Mouse (Mus musculus): ENCODE data around the gene Tifa. TPM values are rescaled to one million over a fixed set of nuclear protein-coding genes. Genes with fewer than 3 reads are reported as not detected.

Gene Tifa
- total RNA-seq, 1 experiment from 2014 or later: 33.5 TPM

DNA sequence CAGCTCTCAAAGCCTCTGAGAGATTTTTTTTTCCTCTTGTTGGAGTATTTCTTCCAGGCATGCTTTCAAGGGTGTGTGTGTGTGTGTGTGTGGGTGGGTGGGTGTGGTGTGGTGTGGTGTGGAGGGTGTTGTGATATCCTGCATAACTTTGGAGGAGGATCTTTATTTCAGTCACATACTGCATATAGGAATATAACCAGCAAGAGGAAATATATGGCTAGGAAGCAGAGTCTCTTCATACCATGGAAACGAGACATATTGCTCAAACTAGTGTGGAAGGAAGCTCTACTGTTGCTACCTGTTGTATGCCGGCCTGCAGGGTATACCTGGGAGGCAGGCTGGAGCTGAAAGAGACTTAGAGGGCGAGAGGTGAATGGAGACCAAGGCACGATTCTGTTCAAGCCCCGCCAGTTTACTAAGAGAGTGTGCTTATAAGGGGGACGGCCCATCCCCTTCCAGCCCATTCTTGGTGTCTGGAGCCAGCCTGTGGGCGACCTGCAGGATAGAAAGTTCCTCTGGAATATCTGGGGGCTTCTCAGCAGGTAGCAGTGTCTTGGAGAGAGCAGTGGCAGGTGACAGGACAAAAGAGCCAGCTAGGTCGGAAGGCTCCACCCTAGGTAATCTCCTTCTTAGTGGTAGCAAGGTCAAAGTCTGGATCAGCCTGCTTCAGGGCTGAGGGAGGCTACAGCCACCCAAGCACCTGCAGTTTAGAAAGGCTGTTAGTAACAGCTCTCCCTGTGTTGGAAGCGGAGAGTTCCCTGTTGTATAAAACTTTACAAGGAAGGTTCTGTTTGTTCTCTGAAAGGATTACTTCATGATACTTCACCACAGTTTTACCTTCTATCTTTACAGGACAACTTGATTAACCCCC lies 61.4 kb downstream of the Tifa start:
- no peak for ATAC-seq (ENCODE audit: extremely low read depth, insufficient number of reproducible peaks, low FRiP score, poor library complexity, severe bottlenecking)

DNA sequence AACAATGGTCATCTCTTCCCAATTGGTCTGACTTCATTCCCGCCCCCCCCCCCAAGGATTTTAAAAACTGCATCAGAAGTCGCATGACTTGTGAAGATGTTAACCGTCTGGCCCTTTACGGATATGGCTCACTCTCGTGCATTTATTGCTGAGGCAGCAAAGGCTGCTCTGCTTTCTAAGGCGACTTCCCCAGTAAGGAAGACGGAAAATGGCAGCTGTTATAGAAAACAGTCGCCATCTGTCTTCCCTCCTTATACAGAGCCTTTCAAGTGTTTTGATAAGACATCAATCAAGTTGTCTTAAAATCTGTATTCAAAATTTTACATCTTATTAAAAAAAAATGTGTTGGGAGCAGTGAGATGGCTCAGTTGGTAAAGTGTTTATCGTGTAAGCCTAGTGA lies 63.1 kb downstream of the Tifa start:
- ATAC-seq (ENCODE audit: extremely low read depth, insufficient number of reproducible peaks, low FRiP score, poor library complexity, severe bottlenecking): no peak

DNA sequence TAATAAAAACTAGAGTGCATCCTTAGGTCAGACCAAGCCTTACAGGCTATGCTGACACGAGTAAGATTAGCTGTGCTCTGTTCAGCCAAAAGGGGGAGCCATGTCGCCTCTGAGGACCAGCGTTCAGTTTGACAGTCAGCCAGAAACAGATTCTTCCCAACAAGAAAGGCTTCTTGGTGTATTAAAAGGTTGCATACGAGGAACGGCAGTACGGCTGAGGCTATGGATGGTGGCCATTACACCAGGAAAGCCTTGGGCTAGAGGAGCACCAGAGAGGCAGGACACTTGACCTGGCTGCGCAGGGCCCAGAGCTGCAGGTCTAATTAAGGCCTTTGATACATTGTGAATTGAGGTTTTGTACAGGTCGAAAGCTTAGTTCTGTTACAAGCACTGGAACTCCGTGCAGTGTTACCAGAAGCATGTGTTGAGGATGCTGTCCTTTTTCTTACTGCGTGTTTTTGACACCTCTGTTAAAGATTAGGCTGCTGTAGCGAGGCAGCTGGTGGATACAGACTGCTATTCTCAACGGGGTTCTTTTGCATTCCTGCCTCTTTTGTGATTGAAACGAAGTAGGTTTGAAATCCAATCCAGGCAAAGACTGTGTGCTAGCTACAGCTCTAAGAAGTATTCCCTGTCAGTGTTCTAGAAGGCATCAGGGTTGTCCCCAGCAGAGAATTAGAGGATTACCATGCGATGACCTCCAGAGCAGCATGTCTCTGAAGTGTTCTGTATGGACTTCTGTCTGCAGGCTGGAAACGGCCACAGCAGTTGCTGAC lies 64.0 kb downstream of the Tifa start:
- peak; percentile 82; the same call in 1 of the 2 replicates for ATAC-seq (ENCODE audit: extremely low read depth, insufficient number of reproducible peaks, low FRiP score, poor library complexity, severe bottlenecking)

DNA sequence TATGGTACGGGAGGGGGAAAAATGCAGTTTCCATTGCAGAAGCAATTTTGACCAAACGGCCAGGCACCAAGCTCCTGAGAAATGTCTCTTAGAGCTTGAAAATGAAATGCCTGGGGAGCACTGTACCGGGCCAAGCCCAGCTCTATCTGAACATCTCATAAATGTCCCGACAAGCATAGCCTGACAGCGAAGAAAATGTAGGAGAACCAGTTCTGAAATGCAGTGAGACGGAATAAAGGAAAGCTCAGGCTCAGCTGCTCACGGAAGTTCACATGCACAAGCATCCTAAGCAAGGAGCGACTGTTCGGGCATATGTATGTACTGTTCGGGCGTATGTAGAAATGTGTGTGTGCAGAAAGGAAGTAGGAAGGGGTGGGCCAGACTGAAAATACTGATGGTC lies 71.7 kb downstream of the Tifa start:
- ATAC-seq (ENCODE audit: extremely low read depth, insufficient number of reproducible peaks, low FRiP score, poor library complexity, severe bottlenecking): no peak

DNA sequence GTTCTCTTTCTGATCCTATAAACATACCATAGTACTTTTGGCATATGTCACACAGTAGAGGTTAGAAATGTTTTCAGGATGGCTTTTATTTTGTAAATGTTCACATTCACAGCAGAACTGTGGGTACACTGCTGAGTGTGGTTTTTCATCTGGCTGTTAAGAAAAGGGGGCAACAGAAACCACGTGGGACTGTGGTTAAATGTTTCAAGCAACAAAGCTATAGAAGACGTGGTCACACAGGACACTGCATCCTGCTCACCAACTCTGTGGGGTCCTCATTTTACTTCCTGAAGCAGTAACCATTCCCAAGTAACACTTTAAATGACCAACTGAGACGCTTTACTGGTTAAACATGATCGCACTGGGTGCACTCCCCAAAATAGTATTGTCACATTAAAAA lies 72.9 kb downstream of the Tifa start:
- no peak for ATAC-seq (ENCODE audit: extremely low read depth, insufficient number of reproducible peaks, low FRiP score, poor library complexity, severe bottlenecking)

DNA sequence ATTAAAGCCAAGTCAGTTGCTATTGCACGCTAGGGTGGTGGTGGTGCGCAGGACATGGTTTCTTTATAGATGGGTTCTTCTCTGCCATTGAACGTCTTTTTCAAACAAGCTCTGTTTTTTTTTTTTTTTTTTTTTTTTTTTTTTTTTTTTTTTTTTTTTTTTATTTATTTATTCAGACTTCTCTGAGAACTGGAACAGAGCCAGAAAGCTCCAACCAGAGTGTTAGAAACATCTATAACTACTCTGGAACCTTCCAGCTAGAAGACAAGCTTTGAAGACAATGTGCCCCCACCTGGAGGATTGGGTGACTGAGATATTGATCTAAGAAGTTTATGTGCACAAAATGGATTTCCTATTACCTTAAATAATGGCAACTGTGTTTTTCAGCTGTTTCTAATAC lies 74.0 kb downstream of the Tifa start:
- no peak for ATAC-seq (ENCODE audit: extremely low read depth, insufficient number of reproducible peaks, low FRiP score, poor library complexity, severe bottlenecking)

DNA sequence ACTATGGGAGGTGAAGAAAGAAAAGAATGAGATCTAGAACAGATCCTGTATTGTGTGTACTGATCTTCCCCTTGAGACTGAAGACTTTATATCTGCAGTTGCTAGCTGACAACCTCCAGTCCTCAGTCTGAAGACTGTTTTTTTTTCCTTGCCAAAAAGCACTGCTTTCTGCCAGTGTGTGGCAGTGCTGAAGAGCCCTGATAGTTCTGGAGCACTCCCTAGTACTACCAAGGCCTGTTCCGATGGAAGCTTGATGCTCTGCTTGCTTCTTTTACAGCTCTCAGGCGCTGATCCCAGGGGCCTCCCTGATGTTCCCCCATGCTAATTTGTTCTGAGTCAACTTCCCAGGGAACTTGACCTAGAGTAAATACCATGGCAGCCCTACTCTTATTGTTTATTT lies 74.6 kb downstream of the Tifa start:
- no peak for ATAC-seq (ENCODE audit: extremely low read depth, insufficient number of reproducible peaks, low FRiP score, poor library complexity, severe bottlenecking)

DNA sequence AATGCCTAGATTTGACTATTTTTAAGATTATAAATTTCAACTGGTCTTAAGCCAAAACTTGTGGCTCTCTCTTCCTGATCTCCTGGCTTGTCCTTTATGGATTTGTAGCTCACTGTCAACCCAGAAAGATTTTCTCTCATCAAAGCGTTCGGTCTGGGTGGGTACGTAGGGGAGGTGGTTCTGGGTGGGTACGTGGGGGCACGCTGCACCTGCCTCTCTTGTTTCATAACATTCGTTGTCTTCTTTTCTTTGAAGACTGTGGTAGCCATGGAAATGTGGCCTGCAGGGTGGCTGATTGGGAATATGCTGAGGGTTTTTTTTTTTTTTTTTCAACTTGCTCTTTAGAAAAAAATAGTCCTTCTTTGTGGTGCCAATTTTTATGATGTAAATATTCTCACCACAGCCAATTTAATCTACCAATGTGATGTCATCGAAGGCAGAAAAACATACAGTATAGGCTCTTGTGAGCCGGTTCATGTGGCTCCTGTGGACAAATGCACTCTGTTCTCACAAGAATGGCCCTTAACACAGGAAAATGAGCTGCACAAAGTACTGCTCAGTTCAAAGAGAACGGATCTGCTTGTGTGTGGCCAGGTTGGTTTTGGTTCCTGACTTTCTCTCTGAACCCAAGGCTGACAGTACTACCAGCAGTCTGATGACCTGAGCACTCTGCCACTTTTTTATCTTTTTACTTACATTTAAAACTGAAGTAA lies 78.6 kb downstream of the Tifa start:
- peak; percentile 39; the same call in 1 of the 2 replicates for ATAC-seq (ENCODE audit: extremely low read depth, insufficient number of reproducible peaks, low FRiP score, poor library complexity, severe bottlenecking)

DNA sequence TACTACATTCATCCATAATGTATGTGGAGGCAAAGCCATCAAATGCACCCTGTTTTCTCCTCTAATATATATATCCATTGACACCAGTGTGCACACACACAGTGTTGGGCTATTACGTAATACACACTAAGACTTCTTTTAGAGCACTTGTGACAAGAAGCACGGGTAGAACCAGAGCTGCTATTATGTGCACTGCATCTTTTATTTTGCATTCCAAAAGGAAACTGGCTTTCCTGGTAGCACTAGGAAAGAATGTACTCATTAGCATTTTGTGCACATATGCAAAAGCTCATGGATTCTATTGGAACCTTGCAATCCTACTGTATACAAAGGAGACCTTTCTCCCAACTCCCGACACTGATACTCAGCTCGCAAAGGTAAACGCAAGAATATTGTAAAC lies 79.3 kb downstream of the Tifa start:
- ATAC-seq (ENCODE audit: extremely low read depth, insufficient number of reproducible peaks, low FRiP score, poor library complexity, severe bottlenecking): no peak

DNA sequence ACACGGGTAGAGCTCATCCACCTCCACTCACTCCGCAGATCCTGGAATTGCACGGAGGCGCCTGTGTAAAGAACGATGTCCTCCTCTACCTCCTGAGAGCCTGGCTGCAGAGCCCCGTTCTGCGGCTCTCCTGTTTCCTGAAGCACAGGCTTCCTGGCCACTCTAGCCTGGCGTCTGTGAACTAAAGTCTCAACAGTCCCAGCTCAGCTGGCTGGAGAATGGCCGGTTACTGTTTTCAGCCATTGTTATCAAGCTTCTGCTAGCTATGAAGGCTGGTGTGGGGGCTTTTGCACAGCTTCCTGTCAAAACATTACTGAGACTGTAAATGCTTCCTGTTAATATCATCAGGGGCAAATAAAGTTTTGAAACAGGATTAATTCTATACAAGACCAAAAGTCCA lies 82.0 kb downstream of the Tifa start:
- ATAC-seq (ENCODE audit: extremely low read depth, insufficient number of reproducible peaks, low FRiP score, poor library complexity, severe bottlenecking): no peak

DNA sequence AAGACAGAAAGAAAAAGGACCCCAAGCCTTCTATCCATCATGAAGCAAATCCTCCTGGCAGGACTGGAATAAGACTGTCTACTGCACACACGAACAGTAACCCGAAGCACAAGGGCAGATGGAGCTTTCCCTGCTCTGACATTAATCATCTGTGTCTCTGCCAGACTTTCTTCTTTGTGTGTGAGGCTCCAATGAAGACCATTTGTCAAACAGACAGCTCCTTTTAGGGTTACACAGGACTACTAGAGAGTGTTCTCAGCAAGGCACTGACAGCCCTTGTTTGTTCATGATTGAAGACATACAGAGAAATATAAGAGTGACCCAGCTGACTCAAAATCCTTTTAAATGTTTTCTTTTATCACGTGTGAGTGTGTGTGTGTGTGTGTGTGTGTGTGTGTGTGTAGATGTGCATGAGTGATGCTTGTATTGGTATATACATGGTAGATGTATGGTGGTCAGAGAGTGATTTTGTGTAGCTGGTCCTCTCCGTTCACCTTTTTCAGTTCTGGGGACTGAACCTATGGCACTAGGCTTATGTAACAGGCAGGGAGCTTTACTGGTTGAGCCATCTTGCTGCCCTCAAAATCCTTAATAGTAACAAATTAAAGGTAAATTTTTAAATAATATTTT lies 84.8 kb downstream of the Tifa start:
- no peak for ATAC-seq (ENCODE audit: extremely low read depth, insufficient number of reproducible peaks, low FRiP score, poor library complexity, severe bottlenecking)

DNA sequence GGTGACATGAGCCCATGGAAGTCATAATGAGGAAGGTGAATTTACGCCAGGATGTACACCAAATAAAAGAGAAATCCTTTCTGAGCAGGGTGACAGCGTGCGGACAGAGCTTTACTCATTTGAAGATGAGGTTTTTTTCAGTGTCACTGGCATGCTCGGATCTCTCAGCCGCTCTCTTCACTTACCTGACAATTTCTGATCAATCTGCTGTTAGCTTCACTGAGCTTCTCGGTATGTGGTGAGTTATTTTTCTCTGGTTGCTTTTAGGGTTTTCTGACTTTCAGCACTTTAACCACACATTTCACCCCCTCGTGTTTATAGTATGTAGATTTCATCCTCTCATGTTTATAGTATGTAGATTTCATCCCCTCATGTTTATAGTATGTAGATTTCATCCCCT lies 85.5 kb downstream of the Tifa start:
- no peak for ATAC-seq (ENCODE audit: extremely low read depth, insufficient number of reproducible peaks, low FRiP score, poor library complexity, severe bottlenecking)

DNA sequence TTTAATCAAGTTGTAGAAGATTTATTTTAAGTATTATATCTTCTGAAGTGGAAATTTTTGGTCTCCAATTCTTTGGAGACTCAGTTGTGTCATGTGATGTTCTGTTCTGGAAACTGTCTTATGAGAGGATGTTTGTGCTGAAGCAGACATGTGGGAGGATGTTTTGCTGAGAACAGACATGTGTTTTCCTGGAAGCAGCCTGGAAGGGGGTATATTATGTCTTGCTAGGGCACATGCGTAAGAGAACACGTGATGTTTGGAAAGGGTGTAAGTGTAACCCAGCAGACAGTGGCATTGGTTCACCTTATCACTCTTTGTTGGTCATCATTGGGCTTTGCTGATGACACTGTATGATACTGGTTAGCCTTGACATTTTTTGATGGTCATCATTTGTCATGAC lies 85.9 kb downstream of the Tifa start:
- no peak for ATAC-seq (ENCODE audit: extremely low read depth, insufficient number of reproducible peaks, low FRiP score, poor library complexity, severe bottlenecking)

DNA sequence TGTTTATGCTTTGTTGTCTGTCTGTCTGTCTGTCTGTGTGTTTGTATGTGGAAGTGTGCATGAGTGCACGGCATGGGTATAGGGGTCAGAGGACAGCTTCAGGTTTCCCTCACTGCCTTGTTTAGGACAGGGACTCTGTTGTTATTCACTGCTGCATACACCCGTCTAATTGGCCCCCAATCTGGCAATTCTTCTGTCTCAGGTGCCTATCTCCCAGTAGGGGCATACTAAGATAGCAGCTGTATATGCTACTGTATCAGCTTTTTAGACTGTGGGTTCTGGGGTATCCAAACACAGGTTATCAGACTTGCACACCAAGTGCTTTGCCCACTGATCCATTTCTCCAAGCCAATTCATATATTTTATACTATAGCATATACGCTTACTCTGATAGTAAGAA lies 90.4 kb downstream of the Tifa start:
- ATAC-seq (ENCODE audit: extremely low read depth, insufficient number of reproducible peaks, low FRiP score, poor library complexity, severe bottlenecking): no peak

DNA sequence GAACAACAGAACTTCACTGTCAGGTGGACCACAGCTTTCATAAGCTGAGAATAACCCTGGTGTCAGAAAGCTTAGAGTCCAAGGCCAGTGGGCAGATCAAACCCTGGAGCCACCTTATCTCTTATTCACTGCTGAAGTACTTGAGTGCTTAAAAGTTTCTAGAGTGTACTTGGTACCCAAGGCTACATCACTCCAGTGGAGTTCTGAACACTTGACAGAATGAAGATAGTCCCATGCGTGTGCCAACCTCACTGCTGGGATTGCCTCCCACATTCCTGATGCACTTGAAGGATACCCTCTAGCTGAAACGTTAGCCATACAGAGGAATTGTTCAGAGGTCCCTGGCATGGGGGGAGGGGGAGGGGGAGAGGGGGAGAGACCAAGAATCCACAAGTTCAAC lies 92.1 kb downstream of the Tifa start:
- no peak for ATAC-seq (ENCODE audit: extremely low read depth, insufficient number of reproducible peaks, low FRiP score, poor library complexity, severe bottlenecking)

Other genes starting within 250 kb of the Tifa start
- gene Larp7, start 236.5 kb upstream of the Tifa start, total RNA-seq (2017): 42.8 and 44.2 TPM in 2 replicates
- 4.5 and 5.4 TPM in 2 replicates for gene Zgrf1, start 236.3 kb upstream of the Tifa start, total RNA-seq (2017)
- gene Neurog2, start 156.7 kb upstream of the Tifa start, total RNA-seq (2017): not detected in 2 replicates
- 2.9 and 4.9 TPM in 2 replicates for gene Alpk1, start 9.3 kb upstream of the Tifa start, total RNA-seq (2017)
- gene Ap1ar, start 47.7 kb downstream of the Tifa start, total RNA-seq (2017): 43.0 and 58.7 TPM in 2 replicates
- 9.5 and 12.7 TPM in 2 replicates for gene Fam241a, start 106.5 kb downstream of the Tifa start, total RNA-seq (2017)

Data from neutrophil, adult 5-6 weeks (primary cell).